Mouse (Mus musculus): ENCODE measurements around the gene Megf6.

- TF ChIP-seq E2F4 (IDR thresholded peaks at IDR 0.05; ENCODE audit: insufficient replicate concordance, low read depth, low read length) (no peak), CTCF (conservative IDR thresholded peaks at IDR 0.05 in 1 of 2, IDR thresholded peaks at IDR 0.05 in 1 of 2; ENCODE audit: low read depth in 2 of 2, low read length in 2 of 2) (no peak), ELF1 (IDR thresholded peaks at IDR 0.05; ENCODE audit: low read depth, low read length) (no peak)
Measured at GRCm38 (mm10) chr4:154140182-154140212, 30.5 kb upstream of the Megf6 start, which contains the start of gene Trp73.

All from CH12.LX (cell line).